Mouse (Mus musculus): Measurements from ENCODE around the gene Bag1.
"Not testable (repeated sequence)": the region's sequence is repeated elsewhere in the genome, so short reads cannot be mapped to it uniquely, and the experiment has no call there.

DNA sequence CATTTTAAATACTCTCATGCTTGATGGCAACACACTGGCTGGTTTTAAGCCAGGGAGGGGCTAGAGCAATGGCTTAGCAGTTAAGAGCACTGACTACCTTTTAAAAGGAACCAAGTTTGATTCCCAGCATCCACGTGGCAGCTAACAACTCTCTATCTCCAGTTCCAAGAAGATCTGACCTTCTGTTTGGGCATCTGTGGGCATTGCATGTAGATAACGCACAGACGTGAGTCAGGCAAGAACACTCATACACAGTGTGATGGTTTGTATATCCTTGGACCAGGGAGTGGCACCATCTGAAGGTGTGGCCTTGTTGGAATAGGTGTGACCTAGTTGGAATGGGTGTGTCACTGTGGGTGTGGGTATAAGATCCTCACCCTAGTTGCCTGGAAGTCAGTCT lies 13.7 kb downstream of the Bag1 start:
- not testable (repeated sequence) for TF ChIP-seq CTCF (IDR thresholded peaks at IDR 0.05; ENCODE audit: low read depth); EP300 (optimal IDR thresholded peaks at IDR 0.05)
